Mouse (Mus musculus) left cerebral cortex, adult 2 months (tissue): Measurements from ENCODE around the gene Olfr370. TPM values are rescaled to one million over a fixed set of nuclear protein-coding genes. Genes with fewer than 3 reads are reported as not detected.
"Not testable (repeated sequence)": the region's sequence is repeated elsewhere in the genome, so short reads cannot be mapped to it uniquely, and the experiment has no call there.

Experiments
- DNase-seq, 2 experiments: peaks; one replicate each; pipeline ENCODE4 v3.0.0; 2021 to 2022; ENCODE audit warnings: low spot score in 2 of 2, mixed read lengths in 1 of 2; ENCODE audit errors: extremely low spot score in 1 of 2
- H3K27ac ChIP-seq: fragments of 200-600 bp; 2 replicates; pipeline ENCODE4 v1.8.1; 2022
- H3K4me3 ChIP-seq: fragments of 200-600 bp; 2 replicates; pipeline ENCODE4 v1.8.1; 2022
- CTCF ChIP-seq: fragments of 200-600 bp; IDR thresholded peaks from 2 replicates; pipeline ENCODE4 v1.8.1; 2022; ENCODE audit warnings: antibody characterized with exemption, mild to moderate bottlenecking, moderate library complexity
- intact Hi-C: fragments of 180-260 bp; cut with DNase I; formaldehyde crosslinking; loops from one replicate; pipeline ENCODE4 v1.15.1; 2025
- long read RNA-seq, 2 experiments: library from polyadenylated mRNA; stranded (forward); transcript quantifications; one replicate each; pipeline ENCODE4 v2.0.0; 2021; ENCODE audit warnings: borderline mapping rate in 2 of 2
- total RNA-seq, 2 experiments: library from RNA; stranded (reverse); gene quantifications; 2 replicates each; pipeline ENCODE4 v1.2.3; 2021

Gene Olfr370
- not detected for total RNA-seq
- long read RNA-seq, experiment 1: 0 reads
- long read RNA-seq, experiment 2: 0 reads

GRCm38 (mm10) chr8:83535736-83536135 lies at the start of gene Olfr370:
Olfr370 (plus strand) TSS chr8:83535780.
- Histone ChIP-seq H3K4me3 (no peak within 1 kb of the TSS), H3K27ac (no peak within 1 kb of the TSS)
- no peak for DNase-seq
- TF ChIP-seq CTCF: no peak
- intact Hi-C loops: no loop called here

- Histone ChIP-seq H3K27ac (no peak overlapping the region), H3K4me3 (no peak overlapping the region)
- no peak for TF ChIP-seq CTCF
- intact Hi-C loops: no loop called here
- DNase-seq: no peak
Measured at GRCm38 (mm10) chr8:83511696-83512095, 23.9 kb upstream of the Olfr370 start.

- intact Hi-C loops: no loop called here
- Histone ChIP-seq H3K27ac (no peak overlapping the region), H3K4me3 (no peak overlapping the region)
- DNase-seq: no peak
- TF ChIP-seq CTCF: no peak
Measured at GRCm38 (mm10) chr8:83520432-83520831, 15.1 kb upstream of the Olfr370 start.

- DNase-seq, H3K4me3 ChIP-seq, intact Hi-C loops: not testable (repeated sequence)
Measured at GRCm38 (mm10) chr8:83520907-83521306, 14.7 kb upstream of the Olfr370 start.

DNA sequence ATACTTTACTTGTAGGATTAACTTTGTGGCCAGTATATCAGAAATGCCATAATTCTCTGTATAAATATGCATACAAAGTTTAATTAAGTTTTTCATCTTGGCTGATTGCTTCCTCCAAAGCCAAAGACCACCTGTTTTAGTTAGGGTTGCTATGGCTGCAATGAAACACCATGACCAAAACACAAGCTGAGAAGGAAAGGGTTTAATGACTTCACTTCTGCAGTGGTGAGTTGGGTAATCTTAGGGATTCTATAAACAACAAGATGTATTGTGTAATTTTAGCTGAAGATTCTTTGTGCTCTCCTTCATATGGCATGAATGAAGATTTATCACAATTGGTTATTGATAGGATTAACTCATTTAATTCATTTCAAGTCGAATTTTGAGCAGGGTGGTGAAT lies 14.3 kb upstream of the Olfr370 start:
- H3K27ac ChIP-seq: no peak overlapping the region
- no peak for DNase-seq
- H3K4me3 ChIP-seq: no peak overlapping the region
- TF ChIP-seq CTCF: no peak
- intact Hi-C loops: no loop called here

More at GRCm38 (mm10) chr8:83520907-83521306, 14.7 kb upstream of the Olfr370 start:
- not testable (repeated sequence) for H3K27ac ChIP-seq

- H3K27ac ChIP-seq: no peak overlapping the region
- H3K4me3 ChIP-seq: no peak overlapping the region
- no peak for TF ChIP-seq CTCF
- intact Hi-C loops: no loop called here
- no peak for DNase-seq
Measured at GRCm38 (mm10) chr8:83534802-83535201, 778 bp upstream of the Olfr370 start.

GRCm38 (mm10) chr8:83562669-83563068 lies 27.1 kb downstream of the Olfr370 start:
- DNase-seq: no peak
- intact Hi-C loops: no loop called here
- Histone ChIP-seq H3K4me3 (no peak overlapping the region), H3K27ac (no peak overlapping the region)
- TF ChIP-seq CTCF: no peak

- no peak overlapping the region for H3K4me3 ChIP-seq
- intact Hi-C loops: no loop called here
- DNase-seq: no peak
- no peak for TF ChIP-seq CTCF
- no peak overlapping the region for H3K27ac ChIP-seq
Measured at GRCm38 (mm10) chr8:83563246-83563645, 27.7 kb downstream of the Olfr370 start.

DNA sequence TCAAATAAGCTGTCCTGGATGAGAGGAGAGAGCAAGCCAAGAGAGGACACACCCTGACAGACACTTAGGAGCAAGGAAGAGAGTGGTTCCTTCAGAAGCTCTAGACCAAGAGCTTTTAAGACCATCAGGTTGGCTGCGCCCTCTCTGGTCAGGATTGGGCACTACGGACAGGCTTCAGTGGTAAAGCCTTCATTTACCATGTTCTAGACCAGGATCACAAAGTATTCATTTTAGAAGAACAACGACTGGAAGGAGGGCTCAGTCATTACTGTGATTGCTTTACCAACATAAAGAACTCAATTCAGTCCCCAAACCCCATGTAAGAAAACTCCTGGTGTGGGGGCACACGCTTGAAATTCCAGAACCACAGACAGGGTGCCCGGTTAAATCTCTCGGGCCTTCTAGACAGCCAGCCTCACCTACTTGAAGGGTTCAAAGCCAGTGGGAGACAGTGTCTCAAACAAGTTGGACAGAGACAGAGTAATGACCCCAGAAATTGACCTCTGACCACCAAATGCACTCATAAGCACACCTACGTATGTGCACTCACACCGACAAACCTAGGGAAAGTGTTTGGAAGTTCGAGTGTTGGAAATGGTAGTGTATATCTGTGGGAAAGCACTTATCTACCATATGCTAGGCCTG lies 30.3 kb downstream of the Olfr370 start:
- DNase-seq: peak in 1 of 2 experiments; percentile 11
- intact Hi-C loops: loop anchor here (5.0 kb wide), 1 partner anchor 56 kb away; no protein-coding TSS in a partner anchor
- Histone ChIP-seq H3K4me3 (no peak overlapping the region), H3K27ac (no peak overlapping the region)
- TF ChIP-seq CTCF: no peak; the same call in 1 of the 2 replicates

DNA sequence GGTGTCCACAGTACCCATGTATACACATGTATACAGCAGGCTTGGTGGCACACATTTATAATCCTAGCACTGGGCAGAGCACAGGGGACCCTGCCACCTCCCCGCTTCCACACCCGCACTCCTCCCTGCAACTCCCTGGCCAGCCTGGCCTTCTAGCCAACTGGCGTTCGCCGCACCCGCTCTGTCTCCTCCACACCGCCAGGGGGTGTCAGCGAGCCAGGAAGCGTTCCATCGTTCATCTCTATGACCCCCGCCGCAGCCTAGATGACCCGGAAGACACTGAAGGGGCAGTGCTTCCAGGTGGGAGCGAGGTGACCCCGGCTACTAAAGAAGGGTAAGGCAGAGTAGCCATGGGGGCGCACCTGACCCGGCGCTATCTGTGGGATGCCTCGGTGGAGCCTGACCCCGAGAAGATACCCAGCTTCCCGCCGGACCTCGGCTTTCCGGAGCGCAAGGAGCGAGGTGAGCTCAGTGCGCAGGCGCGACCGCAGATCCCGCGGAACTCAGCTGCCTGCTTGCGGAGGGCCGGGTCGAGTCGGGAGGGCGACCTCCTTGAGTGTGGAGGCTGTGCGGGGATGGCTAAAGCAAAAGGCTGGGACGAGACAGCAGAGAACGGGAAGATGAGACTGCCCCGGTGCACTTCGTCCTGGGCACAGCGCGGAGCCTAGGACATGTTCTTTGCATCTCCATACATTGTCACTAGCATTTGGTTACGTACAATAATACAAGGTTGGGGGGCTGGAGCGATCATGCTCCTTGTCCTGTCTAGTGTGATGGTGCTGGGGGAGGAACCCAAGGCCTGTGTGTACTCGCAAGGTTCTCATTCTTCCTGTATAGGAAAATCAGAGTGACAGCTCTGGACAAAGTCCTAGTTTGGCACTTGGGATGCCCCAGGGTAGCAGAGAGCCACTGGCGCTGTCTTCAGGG lies 31.2 kb downstream of the Olfr370 start, which contains the start of gene Ndufb7:
Ndufb7 (plus strand) TSS at position 203 of the 927 bp plus-strand sequence.
- peak; percentile 99 for TF ChIP-seq CTCF
- peak within 1 kb of the TSS; percentile 99 for H3K27ac ChIP-seq
- intact Hi-C loops: loop anchor here (5.0 kb wide), 1 partner anchor 56 kb away; no protein-coding TSS in a partner anchor
- H3K4me3 ChIP-seq: peak within 1 kb of the TSS; percentile 76
- DNase-seq: peak; percentile 94 to 97

- no peak for DNase-seq
- no peak overlapping the region; the same call in 1 of the 2 replicates for H3K27ac ChIP-seq
- intact Hi-C loops: loop anchor here (5.0 kb wide), 1 partner anchor 55 kb away; no protein-coding TSS in a partner anchor
- peak overlapping the region; percentile 76 for H3K4me3 ChIP-seq
- no peak for TF ChIP-seq CTCF
Measured at GRCm38 (mm10) chr8:83567668-83568067, 32.1 kb downstream of the Olfr370 start.

- H3K4me3 ChIP-seq: no peak overlapping the region
- no peak for DNase-seq
- TF ChIP-seq CTCF: no peak
- intact Hi-C loops: loop anchor here (5.0 kb wide), 1 partner anchor 54 kb away; no protein-coding TSS in a partner anchor
- H3K27ac ChIP-seq: no peak overlapping the region
Measured at GRCm38 (mm10) chr8:83568128-83568527, 32.5 kb downstream of the Olfr370 start.
